Mouse (Mus musculus): ENCODE measurements around the gene G6pc2. TPM values are rescaled to one million over a fixed set of nuclear protein-coding genes. Genes with fewer than 3 reads are reported as not detected.

G6pc2 gene
- polyA plus RNA-seq (2014; fragmentation: Nextera tagmentation; extraction: Ambion mirVana): 0.28 TPM in 1 of 2 replicates, not detected in the other

DNA sequence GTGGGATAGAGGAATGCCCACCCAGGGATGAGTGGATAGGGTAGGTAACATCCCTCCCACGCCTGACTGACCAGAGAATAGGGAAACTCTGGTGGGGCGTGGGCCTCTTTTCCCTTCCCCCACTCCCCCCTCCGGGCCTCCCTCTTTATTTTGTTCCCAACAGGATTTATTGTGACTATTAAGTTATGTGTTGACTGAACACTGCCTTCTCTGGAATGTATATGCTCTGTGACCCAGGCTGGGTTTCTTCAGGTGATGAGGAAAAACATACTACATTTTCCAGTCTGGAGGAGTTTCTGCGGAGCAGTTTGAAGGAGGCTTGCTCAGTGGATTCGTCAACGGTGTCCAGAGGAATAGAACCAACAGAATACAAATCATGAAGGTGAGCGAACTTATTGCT, at the start of gene G6pc2:
G6pc2 (plus strand) TSS at position 301 of the 400 bp plus-strand sequence.
- H3K36me3 ChIP-seq (ENCODE audit: control insufficient read depth, insufficient read depth, low read length): no peaks in the 10 kb centered on the region
- H3K4me3 ChIP-seq (ENCODE audit: low read depth, low read length): no peak within 1 kb of the TSS
- no peak within 1 kb of the TSS for H3K27ac ChIP-seq (ENCODE audit: low read length)
- no peak within 1 kb of the TSS for H3K9ac ChIP-seq (replicated peaks; ENCODE audit: low read depth, low read length)
- 74% methylated on average over 7 of the region's 7 CpGs for WGBS
- no peaks in the 10 kb centered on the region for H3K27me3 ChIP-seq (ENCODE audit: control insufficient read depth, insufficient read depth, low read length)
- H3K4me1 ChIP-seq (ENCODE audit: control insufficient read depth, insufficient read depth, low read length): no peaks in the 10 kb centered on the region
- no peaks in the 10 kb centered on the region for H3K9me3 ChIP-seq (ENCODE audit: control insufficient read depth, low read depth, low read length)
- ATAC-seq (ENCODE audit: insufficient number of reproducible peaks, insufficient read depth, low FRiP score, low read depth): no peak
- no peak within 1 kb of the TSS for H3K4me2 ChIP-seq (replicated peaks; ENCODE audit: low read depth, low read length)

DNA sequence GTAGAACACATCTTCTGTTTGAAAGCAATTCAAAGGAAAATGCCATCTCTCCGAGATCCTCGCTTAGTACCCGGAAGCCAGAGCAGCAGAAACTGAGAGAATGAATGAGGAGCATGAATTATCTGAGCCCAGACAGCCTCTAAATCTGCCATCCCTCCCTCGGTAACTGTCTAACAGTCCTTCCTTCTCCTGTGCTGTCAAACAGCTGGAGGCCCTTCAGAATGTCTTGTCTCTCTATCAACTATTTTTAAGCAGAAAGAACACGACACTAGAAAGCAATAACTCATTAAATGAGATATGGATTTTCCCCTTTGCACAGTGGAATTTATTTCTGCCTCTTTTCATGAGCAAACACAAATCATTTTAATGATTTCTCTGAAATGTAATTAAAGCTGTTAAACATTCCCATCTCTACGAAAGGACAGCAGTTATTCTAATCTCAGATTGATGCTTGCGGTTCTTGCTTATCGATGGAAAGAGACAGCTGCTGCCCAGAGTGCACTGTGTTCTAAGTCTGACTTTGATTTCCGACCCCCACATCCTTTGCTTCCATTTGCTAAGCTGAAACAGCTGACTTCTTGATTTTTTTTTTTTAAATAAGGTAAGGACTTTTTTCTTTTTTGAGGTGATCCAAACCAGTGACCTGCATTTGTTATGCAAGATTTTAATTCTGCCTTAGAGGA, 40.3 kb upstream of the G6pc2 start:
- ATAC-seq (ENCODE audit: insufficient number of reproducible peaks, insufficient read depth, low FRiP score, low read depth): no peak

DNA sequence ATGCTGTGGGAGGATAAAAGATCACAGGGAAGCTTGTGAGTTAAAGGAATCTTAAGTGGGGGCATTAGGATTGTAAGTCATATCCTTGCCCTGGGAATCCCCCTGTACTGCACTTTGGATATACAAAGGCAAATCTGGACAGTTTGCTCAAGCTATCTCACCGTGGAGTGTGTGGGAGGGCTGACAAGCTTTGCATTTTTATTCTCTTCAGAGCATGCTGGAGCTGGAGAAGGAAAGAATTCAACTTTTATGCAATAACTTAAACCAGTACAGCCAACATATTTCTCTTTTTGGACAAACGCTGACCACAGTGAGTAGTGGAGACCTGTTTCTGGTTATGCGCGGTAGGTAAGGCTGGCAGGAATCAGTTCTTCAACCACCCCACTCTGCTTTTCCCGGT, 35.6 kb upstream of the G6pc2 start:
- H3K27me3 ChIP-seq (ENCODE audit: control insufficient read depth, insufficient read depth, low read length): no peaks in the 10 kb centered on the region
- no peak overlapping the region for H3K27ac ChIP-seq (ENCODE audit: low read length)
- H3K9me3 ChIP-seq (ENCODE audit: control insufficient read depth, low read depth, low read length): no peaks in the 10 kb centered on the region
- no peak overlapping the region for H3K4me2 ChIP-seq (replicated peaks; ENCODE audit: low read depth, low read length)
- no peak overlapping the region for H3K9ac ChIP-seq (replicated peaks; ENCODE audit: low read depth, low read length)
- ATAC-seq (ENCODE audit: insufficient number of reproducible peaks, insufficient read depth, low FRiP score, low read depth): no peak
- WGBS: 56% methylated on average over 5 of the region's 5 CpGs
- H3K4me1 ChIP-seq (ENCODE audit: control insufficient read depth, insufficient read depth, low read length): 0 out of 2 replicates have a peak, but pooled peaks cover 3% of the 10 kb centered on the region
- no peaks in the 10 kb centered on the region for H3K36me3 ChIP-seq (ENCODE audit: control insufficient read depth, insufficient read depth, low read length)
- no peak overlapping the region for H3K4me3 ChIP-seq (ENCODE audit: low read depth, low read length)

More for the DNA sequence above, 40.3 kb upstream of the G6pc2 start:
- no peaks in the 10 kb centered on the region for H3K27me3 ChIP-seq (ENCODE audit: control insufficient read depth, insufficient read depth, low read length)
- no peaks in the 10 kb centered on the region for H3K36me3 ChIP-seq (ENCODE audit: control insufficient read depth, insufficient read depth, low read length)
- H3K4me2 ChIP-seq (replicated peaks; ENCODE audit: low read depth, low read length): no peak overlapping the region
- no peak overlapping the region for H3K4me3 ChIP-seq (ENCODE audit: low read depth, low read length)
- H3K27ac ChIP-seq (ENCODE audit: low read length): no peak overlapping the region
- H3K9ac ChIP-seq (replicated peaks; ENCODE audit: low read depth, low read length): no peak overlapping the region
- WGBS: 45% methylated on average over 9 of the region's 9 CpGs
- no peaks in the 10 kb centered on the region for H3K9me3 ChIP-seq (ENCODE audit: control insufficient read depth, low read depth, low read length)
- 0 out of 2 replicates have a peak, but pooled peaks cover 3% of the 10 kb centered on the region for H3K4me1 ChIP-seq (ENCODE audit: control insufficient read depth, insufficient read depth, low read length)

DNA sequence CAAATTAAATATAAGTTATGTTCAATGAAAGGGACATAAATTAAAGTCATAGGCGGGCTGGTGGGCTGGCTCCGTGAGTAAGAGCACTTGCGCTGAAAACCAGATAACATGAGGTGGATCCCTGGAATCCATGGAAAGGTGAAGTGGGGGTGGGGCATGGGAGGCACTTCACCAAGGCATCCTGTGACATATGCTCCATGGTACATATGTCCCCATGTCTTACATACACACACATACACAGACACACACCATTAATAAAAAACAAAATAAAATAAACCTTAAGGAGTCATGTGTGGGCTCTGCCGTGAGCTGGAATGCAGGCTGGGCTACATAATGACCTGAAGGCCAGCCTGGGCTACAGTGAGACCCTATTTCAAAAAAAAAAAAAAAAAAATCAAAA, 31.2 kb upstream of the G6pc2 start:
- no peaks in the 10 kb centered on the region for H3K36me3 ChIP-seq (ENCODE audit: control insufficient read depth, insufficient read depth, low read length)
- no peaks in the 10 kb centered on the region for H3K9me3 ChIP-seq (ENCODE audit: control insufficient read depth, low read depth, low read length)
- H3K4me2 ChIP-seq (replicated peaks; ENCODE audit: low read depth, low read length): no peak overlapping the region
- H3K27ac ChIP-seq (ENCODE audit: low read length): no peak overlapping the region
- 0 out of 2 replicates have a peak, but pooled peaks cover 3% of the 10 kb centered on the region for H3K4me1 ChIP-seq (ENCODE audit: control insufficient read depth, insufficient read depth, low read length)
- no peak overlapping the region for H3K4me3 ChIP-seq (ENCODE audit: low read depth, low read length)
- H3K27me3 ChIP-seq (ENCODE audit: control insufficient read depth, insufficient read depth, low read length): no peaks in the 10 kb centered on the region
- WGBS: 87% methylated on average over 4 of the region's 4 CpGs
- H3K9ac ChIP-seq (replicated peaks; ENCODE audit: low read depth, low read length): no peak overlapping the region
- no peak for ATAC-seq (ENCODE audit: insufficient number of reproducible peaks, insufficient read depth, low FRiP score, low read depth)

DNA sequence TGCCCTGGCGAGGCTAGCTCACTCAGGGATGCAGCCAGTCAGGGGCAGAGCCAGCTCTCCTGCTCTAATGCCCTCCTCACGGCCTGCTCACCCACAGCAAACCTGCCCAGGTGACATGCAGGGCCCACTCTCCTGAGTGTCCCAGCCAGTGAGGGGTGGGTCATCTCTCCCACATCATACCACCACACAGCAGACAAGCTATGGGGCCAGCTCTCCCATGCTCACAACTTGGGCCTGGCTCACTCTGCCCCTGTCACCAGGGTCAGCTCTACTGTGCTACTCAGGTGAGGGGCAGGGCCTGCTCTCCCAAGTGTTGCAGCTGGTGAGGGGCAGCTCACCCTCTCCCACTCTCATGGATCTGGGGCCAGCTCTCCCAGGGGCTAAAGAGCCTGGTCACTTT, 22.9 kb upstream of the G6pc2 start:
- H3K9ac ChIP-seq (replicated peaks; ENCODE audit: low read depth, low read length): no peak overlapping the region
- H3K27me3 ChIP-seq (ENCODE audit: control insufficient read depth, insufficient read depth, low read length): no peaks in the 10 kb centered on the region
- no peak overlapping the region for H3K27ac ChIP-seq (ENCODE audit: low read length)
- 100% methylated on average over 2 of the region's 2 CpGs for WGBS
- H3K4me1 ChIP-seq (ENCODE audit: control insufficient read depth, insufficient read depth, low read length): no peaks in the 10 kb centered on the region
- H3K4me3 ChIP-seq (ENCODE audit: low read depth, low read length): no peak overlapping the region
- H3K9me3 ChIP-seq (ENCODE audit: control insufficient read depth, low read depth, low read length): no peaks in the 10 kb centered on the region
- no peak for ATAC-seq (ENCODE audit: insufficient number of reproducible peaks, insufficient read depth, low FRiP score, low read depth)
- peaks cover under 1% of the 10 kb centered on the region; the same call in 1 of the 2 replicates for H3K36me3 ChIP-seq (ENCODE audit: control insufficient read depth, insufficient read depth, low read length)
- no peak overlapping the region for H3K4me2 ChIP-seq (replicated peaks; ENCODE audit: low read depth, low read length)

DNA sequence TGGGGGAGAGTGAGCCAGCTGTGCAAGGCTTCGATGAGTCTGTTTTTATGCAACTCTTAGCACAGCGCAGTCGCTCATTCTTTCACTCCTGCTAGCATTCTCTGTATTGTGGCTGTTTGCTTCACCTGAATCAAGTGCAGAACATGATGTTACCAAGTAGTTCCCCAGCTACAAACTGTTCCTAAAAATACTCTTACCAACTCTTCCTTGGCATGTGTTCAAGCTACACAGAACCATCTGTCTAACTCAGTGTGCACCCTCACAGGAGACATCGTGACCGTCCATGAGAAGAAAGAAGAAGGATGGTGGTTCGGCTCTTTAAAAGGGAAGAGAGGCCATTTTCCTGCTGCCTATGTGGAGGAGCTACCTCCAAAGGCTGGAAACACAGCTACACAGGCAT, 22.1 kb upstream of the G6pc2 start:
- no peak for ATAC-seq (ENCODE audit: insufficient number of reproducible peaks, insufficient read depth, low FRiP score, low read depth)
- WGBS: 88% methylated on average over 6 of the region's 6 CpGs
- H3K4me3 ChIP-seq (ENCODE audit: low read depth, low read length): no peak overlapping the region

DNA sequence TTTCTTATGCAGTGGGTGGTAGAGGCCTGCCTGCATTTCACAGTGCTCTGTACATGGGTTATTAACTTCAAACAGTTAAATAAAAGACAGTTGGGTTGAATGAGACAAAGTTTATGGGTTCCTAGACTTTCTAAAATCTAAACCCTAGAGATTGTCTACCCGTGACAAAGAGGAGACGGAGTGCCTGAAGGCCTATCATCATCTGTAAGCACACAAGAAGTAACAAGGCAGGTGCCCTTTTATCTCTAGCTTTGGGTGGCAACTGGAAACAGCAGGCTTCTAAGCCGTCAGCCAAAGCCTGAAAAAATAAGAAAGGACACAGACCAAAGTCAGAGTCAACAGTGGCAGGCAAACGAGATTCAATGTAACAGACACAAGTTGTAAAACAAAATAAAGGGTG, 21.7 kb upstream of the G6pc2 start:
- Histone ChIP-seq H3K4me2 (replicated peaks; ENCODE audit: low read depth, low read length) (no peak overlapping the region), H3K9ac (replicated peaks; ENCODE audit: low read depth, low read length) (no peak overlapping the region), H3K36me3 (ENCODE audit: control insufficient read depth, insufficient read depth, low read length) (peaks cover 12% of the 10 kb centered on the region), H3K9me3 (ENCODE audit: control insufficient read depth, low read depth, low read length) (no peaks in the 10 kb centered on the region), H3K4me1 (ENCODE audit: control insufficient read depth, insufficient read depth, low read length) (no peaks in the 10 kb centered on the region), H3K27me3 (ENCODE audit: control insufficient read depth, insufficient read depth, low read length) (no peaks in the 10 kb centered on the region), H3K27ac (ENCODE audit: low read length) (no peak overlapping the region), H3K4me3 (ENCODE audit: low read depth, low read length) (no peak overlapping the region)
- ATAC-seq (ENCODE audit: insufficient number of reproducible peaks, insufficient read depth, low FRiP score, low read depth): no peak
- WGBS: 80% methylated on average over 4 of the region's 4 CpGs

More for the DNA sequence above, 22.1 kb upstream of the G6pc2 start:
- no peak overlapping the region for H3K9ac ChIP-seq (replicated peaks; ENCODE audit: low read depth, low read length)
- no peaks in the 10 kb centered on the region for H3K27me3 ChIP-seq (ENCODE audit: control insufficient read depth, insufficient read depth, low read length)
- H3K4me2 ChIP-seq (replicated peaks; ENCODE audit: low read depth, low read length): no peak overlapping the region
- H3K27ac ChIP-seq (ENCODE audit: low read length): no peak overlapping the region
- H3K9me3 ChIP-seq (ENCODE audit: control insufficient read depth, low read depth, low read length): no peaks in the 10 kb centered on the region
- no peaks in the 10 kb centered on the region for H3K4me1 ChIP-seq (ENCODE audit: control insufficient read depth, insufficient read depth, low read length)
- H3K36me3 ChIP-seq (ENCODE audit: control insufficient read depth, insufficient read depth, low read length): peaks cover 8% of the 10 kb centered on the region

DNA sequence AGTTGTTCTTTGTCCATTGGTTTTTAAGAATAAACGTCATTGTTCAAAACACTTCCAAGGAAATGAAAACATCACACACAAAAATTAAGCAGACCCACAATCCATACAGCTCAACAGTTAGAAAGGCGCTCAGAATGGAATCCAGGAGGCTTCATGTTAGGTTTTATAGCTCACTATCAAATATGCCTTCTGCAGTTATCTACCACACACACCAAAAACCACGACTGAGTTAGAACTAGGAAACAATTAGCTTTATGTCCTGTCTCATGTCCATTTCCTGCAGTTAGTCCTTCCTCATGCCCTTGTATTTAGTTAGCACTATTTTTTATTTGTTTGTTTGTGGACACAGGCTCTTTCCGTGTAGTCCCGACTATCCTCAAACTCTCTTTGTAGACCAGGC, 19.8 kb upstream of the G6pc2 start:
- no peak overlapping the region for H3K27ac ChIP-seq (ENCODE audit: low read length)
- ATAC-seq (ENCODE audit: insufficient number of reproducible peaks, insufficient read depth, low FRiP score, low read depth): no peak
- H3K27me3 ChIP-seq (ENCODE audit: control insufficient read depth, insufficient read depth, low read length): no peaks in the 10 kb centered on the region
- peaks cover 12% of the 10 kb centered on the region for H3K36me3 ChIP-seq (ENCODE audit: control insufficient read depth, insufficient read depth, low read length)
- 80% methylated on average over 5 of the region's 5 CpGs for WGBS
- no peaks in the 10 kb centered on the region for H3K9me3 ChIP-seq (ENCODE audit: control insufficient read depth, low read depth, low read length)
- H3K9ac ChIP-seq (replicated peaks; ENCODE audit: low read depth, low read length): no peak overlapping the region
- H3K4me2 ChIP-seq (replicated peaks; ENCODE audit: low read depth, low read length): no peak overlapping the region
- H3K4me3 ChIP-seq (ENCODE audit: low read depth, low read length): no peak overlapping the region
- no peaks in the 10 kb centered on the region for H3K4me1 ChIP-seq (ENCODE audit: control insufficient read depth, insufficient read depth, low read length)

DNA sequence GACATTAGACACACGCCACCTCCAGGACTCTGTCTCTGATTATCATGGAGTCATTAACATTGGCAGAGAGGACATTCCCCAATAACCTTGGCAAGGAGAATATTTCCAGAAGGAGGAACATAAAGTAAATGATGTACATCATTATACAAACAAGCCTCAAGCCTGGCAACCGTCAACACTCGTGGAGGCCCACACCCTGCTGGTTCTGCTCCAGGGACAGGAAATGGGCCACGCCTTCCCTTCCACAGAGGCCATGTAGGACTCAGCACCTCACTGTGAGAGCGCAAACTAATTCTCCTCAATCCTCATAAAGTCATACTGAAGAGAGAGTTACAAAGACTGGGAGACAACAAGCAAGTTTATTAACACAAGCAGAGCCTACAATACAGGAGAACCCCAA, 17.3 kb upstream of the G6pc2 start:
- WGBS: 81% methylated on average over 5 of the region's 5 CpGs
- no peaks in the 10 kb centered on the region for H3K27me3 ChIP-seq (ENCODE audit: control insufficient read depth, insufficient read depth, low read length)
- no peak overlapping the region for H3K4me3 ChIP-seq (ENCODE audit: low read depth, low read length)
- no peak overlapping the region for H3K9ac ChIP-seq (replicated peaks; ENCODE audit: low read depth, low read length)
- ATAC-seq (ENCODE audit: insufficient number of reproducible peaks, insufficient read depth, low FRiP score, low read depth): no peak
- no peaks in the 10 kb centered on the region for H3K4me1 ChIP-seq (ENCODE audit: control insufficient read depth, insufficient read depth, low read length)
- peaks cover 19% of the 10 kb centered on the region for H3K36me3 ChIP-seq (ENCODE audit: control insufficient read depth, insufficient read depth, low read length)
- H3K27ac ChIP-seq (ENCODE audit: low read length): no peak overlapping the region
- no peak overlapping the region for H3K4me2 ChIP-seq (replicated peaks; ENCODE audit: low read depth, low read length)
- H3K9me3 ChIP-seq (ENCODE audit: control insufficient read depth, low read depth, low read length): no peaks in the 10 kb centered on the region

Measured in stomach, embryonic 14.5 days (tissue).